Mouse (Mus musculus) kidney, adult 2 months (tissue): ENCODE results near the gene Sdk1.

Source experiments
- CTCF ChIP-seq: fragments of 200-500 bp; conservative IDR thresholded peaks from 2 replicates; pipeline ENCODE4 v1.5.1; 2011; ENCODE audit warnings: low read depth, mild to moderate bottlenecking, control low read depth, low read length, moderate library complexity, mixed read lengths; ENCODE audit not compliant: insufficient read depth, insufficient read length
- POLR2A ChIP-seq: fragments of 200-500 bp; IDR thresholded peaks from one replicate; pipeline ENCODE4 v1.6.1; 2011; ENCODE audit warnings: low read depth, low read length, control low read depth

DNA sequence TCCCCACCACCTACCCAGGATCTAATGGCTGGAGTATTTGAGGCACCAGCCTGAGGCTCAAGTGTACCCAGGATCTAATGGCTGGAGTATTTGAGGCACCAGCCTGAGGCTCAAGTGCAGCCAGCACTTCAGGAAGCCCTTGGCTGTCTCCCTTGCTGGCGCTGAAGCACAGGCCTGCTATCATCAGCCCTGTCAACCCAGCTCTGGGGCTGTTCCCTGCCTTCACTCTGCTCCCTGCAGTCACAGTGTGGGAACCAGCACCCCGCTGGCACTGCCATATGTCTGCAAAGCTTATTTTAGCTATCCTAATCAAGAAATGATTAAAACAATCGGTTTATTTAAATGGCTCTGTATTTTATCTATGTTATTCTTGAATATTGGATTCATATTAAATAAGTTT lies 457.1 kb downstream of the Sdk1 start:
- TF ChIP-seq CTCF = no peak
- TF ChIP-seq POLR2A = no peak
